Mouse (Mus musculus) layer of hippocampus, adult 6 months (tissue): ENCODE data around the gene Jmjd6. TPM values are rescaled to one million over a fixed set of nuclear protein-coding genes. Genes with fewer than 3 reads are reported as not detected.

Experiments
- long read RNA-seq, 2 experiments: library from polyadenylated mRNA; unstranded; transcript quantifications; one replicate each; pipeline ENCODE4 v2.0.0; 2019 to 2020
- polyA plus RNA-seq: library from polyadenylated mRNA; unstranded; fragments of <200 nt; fragmentation: Nextera tagmentation; gene quantifications from 2 replicates; pipeline ENCODE4 v1.2.3, GENCODE M21; 2021

Gene Jmjd6
- polyA plus RNA-seq = 20.6 and 21.2 TPM in 2 replicates
- long read RNA-seq, experiment 1, transcript Jmjd6-201 (6 exons, 1,668 nt) = major isoform, 22 of 37 reads
- long read RNA-seq, experiment 1, partial matches to known transcripts = 6 of 37 reads
- long read RNA-seq, experiment 1, other reads (novel, unspliced or antisense) = 9 of 37 reads
- long read RNA-seq, experiment 2, full-length matches to known transcripts = 125 of 183 reads
- long read RNA-seq, experiment 2, partial matches to known transcripts = 21 of 183 reads
- long read RNA-seq, experiment 2, other reads (novel, unspliced or antisense) = 37 of 183 reads

DNA sequence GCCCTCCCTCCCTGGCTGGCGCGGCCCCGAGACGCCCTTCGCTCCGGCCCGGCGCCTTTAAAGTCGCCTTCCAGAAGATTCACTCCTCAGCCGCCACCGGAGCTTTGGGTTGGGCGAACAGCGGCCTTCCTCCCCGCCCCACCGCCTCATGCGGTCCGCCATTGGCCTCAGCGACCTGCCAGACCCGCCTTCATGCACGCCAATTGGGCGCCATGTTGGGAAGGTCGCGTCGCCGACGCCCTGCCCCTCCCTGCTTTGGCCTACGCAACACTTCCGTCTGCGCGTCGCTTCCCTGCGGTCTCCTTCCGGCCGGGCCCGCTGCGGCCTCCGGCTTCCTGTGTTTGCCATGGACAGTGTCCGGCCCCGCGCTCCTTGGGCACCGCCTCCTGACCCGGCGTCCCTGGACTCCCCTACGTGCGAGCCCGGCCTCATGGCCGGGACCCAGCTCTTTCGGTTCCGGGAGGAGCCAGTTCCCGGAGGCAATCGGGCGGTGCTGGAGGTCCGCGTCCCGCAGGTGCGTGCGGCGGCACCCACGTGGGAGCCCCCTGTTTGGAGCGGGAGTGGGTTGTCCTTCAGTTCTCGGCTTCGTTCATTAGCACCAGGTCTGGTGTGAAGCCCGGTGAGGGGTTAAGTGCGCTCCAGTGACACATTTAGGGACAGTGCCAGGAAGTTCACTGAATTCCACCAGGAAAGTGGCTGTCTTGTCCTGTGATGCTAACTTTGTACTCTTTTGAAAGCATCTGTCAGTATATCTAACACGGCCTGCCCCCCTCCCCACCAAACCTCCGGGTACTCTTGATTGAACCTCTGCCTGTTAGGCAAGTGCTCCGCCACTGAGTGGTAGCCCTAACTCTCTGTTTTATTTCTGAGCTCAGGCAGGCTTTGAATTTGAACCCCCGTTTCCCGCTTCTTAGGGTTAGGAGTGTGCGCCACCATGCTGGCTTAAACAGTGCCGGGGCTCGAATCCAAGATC is at the start of gene Jmjd6, which contains the start of gene Mettl23:
TSS of gene Jmjd6 (minus strand) at position 189 of the 973 bp plus-strand sequence.
TSS of gene Mettl23 (plus strand) at position 18 of the 973 bp plus-strand sequence.

DNA sequence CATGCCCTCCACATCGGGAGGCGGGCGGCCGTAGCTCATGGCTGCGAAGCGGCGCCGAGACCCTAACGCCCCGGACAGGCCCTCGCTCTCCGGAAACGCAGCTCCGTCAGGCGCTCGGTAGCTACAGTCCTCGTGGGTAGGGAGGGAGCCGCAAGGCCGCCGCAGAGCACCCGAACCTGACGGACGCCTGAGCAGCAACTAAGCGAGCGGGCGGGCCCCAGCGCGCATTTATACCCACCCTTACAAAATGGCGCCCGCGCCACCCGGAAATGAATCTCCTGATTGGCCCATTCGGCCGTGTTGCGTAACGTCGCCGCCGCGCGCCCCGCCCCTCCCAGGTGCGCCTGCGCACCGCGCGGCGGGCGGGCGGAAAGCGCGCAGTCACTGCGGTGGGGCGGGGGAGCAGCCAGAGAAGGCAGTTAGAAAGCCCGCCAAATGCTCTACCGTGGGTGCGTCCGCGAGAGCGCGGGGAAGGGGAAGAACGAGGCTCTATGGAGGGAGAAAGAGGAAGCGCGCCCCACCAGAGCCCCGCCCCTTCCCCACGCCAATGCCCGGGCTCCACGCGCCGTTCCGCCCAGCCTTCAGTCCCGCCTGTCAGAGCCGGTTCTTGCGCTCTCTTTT is 9.8 kb upstream of the Jmjd6 start, which contains the start of gene Srsf2:
TSS of gene Srsf2 (minus strand) at position 204 of the 621 bp plus-strand sequence.

DNA sequence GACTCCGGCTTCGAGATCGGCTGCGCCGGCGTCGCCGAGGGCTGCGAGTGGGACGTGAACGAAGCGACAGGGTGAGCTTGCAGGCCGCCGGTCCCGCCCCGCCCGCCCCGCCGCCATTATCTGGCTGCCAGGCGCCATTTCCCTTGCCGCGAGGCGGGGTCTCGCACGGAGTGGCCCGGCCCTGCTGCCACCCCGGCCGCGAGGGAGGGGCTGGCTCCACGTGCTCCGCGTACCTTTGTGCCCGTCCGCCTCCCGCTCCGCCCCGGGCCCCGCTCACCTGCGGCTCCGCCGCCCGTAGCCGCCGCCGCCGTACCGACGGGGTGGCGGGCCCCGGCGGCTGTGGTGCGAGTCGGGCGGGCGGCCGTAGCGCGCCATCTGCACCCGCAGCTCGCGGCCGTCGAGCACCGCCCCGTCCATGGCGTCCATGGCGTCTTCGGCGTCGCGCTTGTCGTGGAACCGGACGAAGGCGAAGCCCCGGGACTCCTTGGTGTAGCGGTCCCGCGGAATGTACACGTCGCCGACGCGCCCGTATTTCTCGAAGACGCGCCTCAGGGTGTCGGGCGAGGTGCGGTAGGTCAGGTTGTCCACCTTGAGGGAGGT is 9.1 kb upstream of the Jmjd6 start, which contains the start of gene Mfsd11:
TSS of gene Mfsd11 (plus strand) at position 150 of the 600 bp plus-strand sequence.

DNA sequence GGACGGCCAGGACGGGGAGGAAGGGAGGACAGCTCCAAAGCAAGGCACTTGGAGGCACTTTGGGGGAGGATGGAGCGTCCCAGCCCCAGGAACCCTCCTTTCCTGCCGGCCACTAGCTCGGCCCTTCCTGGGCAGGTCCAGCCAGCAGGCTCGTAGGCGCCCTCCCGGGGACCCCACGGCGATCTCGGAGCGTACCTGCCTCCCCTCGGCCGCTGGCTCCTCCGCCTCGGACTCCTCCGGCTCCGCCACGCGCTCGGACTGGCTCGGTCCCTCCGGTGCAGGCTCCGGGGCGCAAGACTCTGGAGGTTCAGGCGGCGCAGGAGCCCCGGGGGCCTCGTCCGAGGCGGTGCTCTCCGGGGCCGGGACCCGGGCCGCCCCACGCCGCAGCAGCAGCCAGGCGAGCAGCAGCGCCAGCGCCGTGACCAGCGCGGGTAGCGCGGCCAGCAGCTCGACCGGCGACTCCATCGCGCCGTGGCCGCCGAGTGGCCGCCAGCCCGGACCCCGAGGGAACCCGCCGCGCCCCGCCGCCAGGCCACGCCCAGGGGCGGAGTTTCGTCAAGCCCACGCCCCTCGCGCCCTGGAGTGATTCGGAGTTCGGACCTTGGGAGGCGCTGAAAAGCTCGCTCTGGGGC is 15.6 kb downstream of the Jmjd6 start, which contains the start of gene Mxra7:
TSS of gene Mxra7 (minus strand) at position 513 of the 632 bp plus-strand sequence.

Other genes with a start within 250 kb of the Jmjd6 start
- 0.29 and 0.50 TPM in 2 replicates for gene Rhbdf2, start 216.4 kb downstream of the Jmjd6 start, polyA plus RNA-seq
- gene Prcd, start 189.9 kb downstream of the Jmjd6 start, polyA plus RNA-seq = 7.2 and 22.4 TPM in 2 replicates
- 27.4 and 28.1 TPM in 2 replicates for gene Cygb, start 189.1 kb downstream of the Jmjd6 start, polyA plus RNA-seq
- not detected in 2 replicates for gene St6galnac1, start 67.9 kb downstream of the Jmjd6 start, polyA plus RNA-seq
- 7.5 and 9.3 TPM in 2 replicates for gene Mxra7, start 15.4 kb downstream of the Jmjd6 start, polyA plus RNA-seq
- gene Mettl23, start 171 bp downstream of the Jmjd6 start, polyA plus RNA-seq = 70.0 and 77.6 TPM in 2 replicates
- gene Mfsd11, start 9.0 kb upstream of the Jmjd6 start, polyA plus RNA-seq = 27.9 and 28.8 TPM in 2 replicates
- gene Srsf2, start 9.6 kb upstream of the Jmjd6 start, polyA plus RNA-seq = 89.1 and 110 TPM in 2 replicates
- 8.8 and 9.4 TPM in 2 replicates for gene Mgat5b, start 75.4 kb upstream of the Jmjd6 start, polyA plus RNA-seq